Mouse (Mus musculus): Measurements from ENCODE around the gene Wipf2.

Wipf2 gene

GRCm38 (mm10) chr11:98942555-98942922 is 79.1 kb downstream of the Wipf2 start:
- in situ Hi-C loops (cut with MboI, MseI), result loop anchor here (10.0 kb wide), 1 partner anchor 918 kb away; the partner anchor contains the start of genes Cacnb1 and Rpl19

- in situ Hi-C loops (cut with MboI, MseI), result loop anchor here (10.0 kb wide), 1 partner anchor 918 kb away; the partner anchor contains the start of genes Cacnb1 and Rpl19
Observed at GRCm38 (mm10) chr11:98942923-98943641, 79.6 kb downstream of the Wipf2 start.

- in situ Hi-C loops (cut with MboI, MseI), result loop anchor here (10.0 kb wide), 1 partner anchor 919 kb away; the partner anchor contains the start of genes Cacnb1 and Rpl19
Observed at GRCm38 (mm10) chr11:98943741-98944461, 80.5 kb downstream of the Wipf2 start.

- in situ Hi-C loops (cut with MboI, MseI), result loop anchor here (10.0 kb wide), 1 partner anchor 920 kb away; the partner anchor contains the start of genes Cacnb1 and Rpl19
Observed at GRCm38 (mm10) chr11:98944897-98945604, 81.6 kb downstream of the Wipf2 start.

DNA sequence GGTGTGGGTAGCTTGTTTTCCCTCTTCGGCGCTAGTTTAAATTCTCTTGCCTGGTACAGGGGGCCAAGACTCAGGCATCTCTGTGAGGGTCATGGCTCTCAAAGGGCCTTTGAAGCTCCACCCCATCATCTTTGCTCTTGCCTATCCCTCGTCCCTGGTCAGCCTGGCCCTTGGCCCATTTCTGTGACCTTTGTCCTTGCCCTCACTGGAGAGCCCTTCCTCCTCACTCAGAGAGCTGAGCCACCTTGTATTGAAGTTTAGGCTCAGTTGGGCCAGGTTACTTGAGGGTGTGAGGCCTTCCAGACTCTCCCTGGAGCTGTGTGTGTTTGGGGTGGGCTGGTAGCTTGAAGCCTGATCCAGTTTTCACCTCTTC is 82.2 kb downstream of the Wipf2 start:
- in situ Hi-C loops (cut with MboI, MseI), result loop anchor here (10.0 kb wide), 1 partner anchor 921 kb away; the partner anchor contains the start of genes Cacnb1 and Rpl19

DNA sequence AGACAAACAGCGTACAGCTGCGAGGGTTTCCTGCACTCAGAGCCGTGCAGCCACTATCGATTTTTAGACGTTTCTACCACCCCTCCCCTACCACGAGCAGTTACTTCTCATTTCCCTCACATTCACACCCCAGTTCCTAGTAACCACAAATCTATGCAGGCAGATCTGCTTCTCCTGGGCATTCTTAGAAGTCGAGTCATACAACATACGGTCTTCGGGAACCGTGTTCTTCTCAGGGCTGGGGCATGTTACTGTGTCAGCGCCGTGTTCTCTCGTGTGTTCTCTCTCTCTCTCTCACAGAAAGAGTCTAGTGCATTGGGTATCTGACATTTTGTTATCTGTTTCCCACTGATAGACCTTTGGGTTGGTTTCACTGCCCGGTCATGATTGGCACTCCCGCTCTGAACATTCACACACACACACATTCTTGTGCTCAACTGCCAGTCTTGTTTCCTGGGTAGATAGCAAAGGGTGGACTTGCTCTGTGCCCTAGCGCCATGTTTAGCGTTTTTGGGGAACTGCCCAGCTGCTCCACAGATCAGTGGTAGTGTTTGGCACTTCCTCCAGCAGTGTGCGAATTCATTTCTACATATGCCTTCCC is 84.6 kb downstream of the Wipf2 start:
- in situ Hi-C loops (cut with MboI, MseI), result loop anchor here (10.0 kb wide), 1 partner anchor 923 kb away; the partner anchor contains the start of genes Cacnb1 and Rpl19

GRCm38 (mm10) chr11:98949242-98949957 is 86.0 kb downstream of the Wipf2 start:
- in situ Hi-C loops (cut with MboI, MseI), result loop anchor here (10.0 kb wide), 1 partner anchor 925 kb away; the partner anchor contains the start of genes Cacnb1 and Rpl19

DNA sequence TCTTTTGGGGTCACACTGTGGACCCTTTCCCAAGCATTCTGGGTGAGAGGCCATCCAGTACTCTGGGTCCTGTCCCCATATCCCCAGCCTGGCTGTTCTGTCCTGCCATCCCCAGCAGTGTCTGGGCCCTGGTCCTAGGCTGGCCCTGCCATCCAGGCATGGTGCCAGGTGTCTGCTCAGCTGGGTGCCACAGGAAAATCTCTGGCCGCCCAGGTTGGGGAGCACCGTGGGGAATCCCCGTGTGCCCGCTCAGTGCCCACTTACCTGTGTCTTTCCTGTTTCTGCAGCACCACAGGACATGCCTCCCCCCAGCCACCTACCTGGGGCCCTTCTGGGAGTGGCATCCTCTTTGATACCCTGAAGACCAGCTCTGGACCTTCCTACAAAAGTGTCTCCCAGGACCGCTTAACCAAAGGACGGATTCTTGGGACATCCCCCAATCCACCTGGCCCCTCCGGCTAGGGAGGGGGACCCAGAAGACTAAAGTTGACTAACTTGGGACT is 86.6 kb downstream of the Wipf2 start:
- in situ Hi-C loops (cut with MboI, MseI), result loop anchor here (10.0 kb wide), 2 partner anchors 925 to 1825 kb away; partner anchors contain the start of genes Cacnb1 and Rpl19

- in situ Hi-C loops (cut with MboI, MseI), result loop anchor here (10.0 kb wide), 1 partner anchor 1826 kb away; no protein-coding TSS in a partner anchor
Observed at GRCm38 (mm10) chr11:98950484-98950883, 87.0 kb downstream of the Wipf2 start.

DNA sequence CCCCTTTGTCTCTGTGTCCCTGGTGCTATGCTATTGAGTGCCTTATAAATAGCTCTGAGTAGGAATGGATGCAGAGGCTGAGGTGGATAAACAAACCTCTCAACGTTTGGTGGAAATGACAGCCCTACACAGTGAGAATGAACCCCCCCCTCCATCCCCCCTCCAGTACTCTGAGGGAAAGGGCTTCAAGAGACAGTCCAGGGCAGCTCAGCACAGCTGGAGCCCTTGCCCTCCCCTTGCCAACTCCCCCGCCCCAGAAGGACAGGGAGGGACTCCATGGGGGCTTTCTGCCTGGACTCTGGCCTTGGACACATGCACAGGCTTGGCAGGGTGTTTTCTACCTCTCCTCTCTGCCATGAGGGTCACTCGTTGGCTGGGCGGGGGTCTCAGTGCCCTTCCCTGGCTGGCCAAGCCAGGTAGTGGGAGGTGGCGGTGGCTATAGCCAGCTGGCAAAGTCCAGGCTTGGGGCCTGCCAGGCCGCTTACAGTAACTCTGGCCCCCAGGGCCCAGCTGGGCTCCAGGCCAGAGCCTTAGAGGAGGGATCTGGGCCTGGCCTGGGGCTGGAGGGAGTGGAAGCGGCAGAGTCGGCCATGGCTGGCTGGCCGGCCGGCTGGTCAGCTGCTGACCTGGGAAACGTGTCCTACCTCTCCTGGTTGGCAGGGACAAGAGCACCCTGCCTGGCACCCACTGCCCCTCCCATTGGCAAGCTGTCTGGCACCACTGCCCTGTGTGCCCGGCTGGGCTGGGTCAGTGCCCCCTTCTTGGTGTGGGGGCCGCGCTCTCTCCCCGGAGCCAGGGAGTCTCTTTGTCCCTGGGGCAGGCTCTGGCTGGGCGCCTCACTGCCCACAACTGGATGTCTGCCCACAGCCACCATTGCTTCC is 87.8 kb downstream of the Wipf2 start:
- in situ Hi-C loops (cut with MboI, MseI), result loop anchor here (10.0 kb wide), 1 partner anchor 1826 kb away; no protein-coding TSS in a partner anchor

GRCm38 (mm10) chr11:98952111-98952510 is 88.7 kb downstream of the Wipf2 start:
- in situ Hi-C loops (cut with MboI, MseI), result loop anchor here (10.0 kb wide), 1 partner anchor 1827 kb away; no protein-coding TSS in a partner anchor

GRCm38 (mm10) chr11:98952736-98953135 is 89.3 kb downstream of the Wipf2 start:
- in situ Hi-C loops (cut with MboI, MseI), result loop anchor here (10.0 kb wide), 1 partner anchor 1828 kb away; no protein-coding TSS in a partner anchor

- in situ Hi-C loops (cut with MboI, MseI), result loop anchor here (10.0 kb wide), 1 partner anchor 1829 kb away; no protein-coding TSS in a partner anchor
Observed at GRCm38 (mm10) chr11:98953361-98953760, 89.9 kb downstream of the Wipf2 start.

DNA sequence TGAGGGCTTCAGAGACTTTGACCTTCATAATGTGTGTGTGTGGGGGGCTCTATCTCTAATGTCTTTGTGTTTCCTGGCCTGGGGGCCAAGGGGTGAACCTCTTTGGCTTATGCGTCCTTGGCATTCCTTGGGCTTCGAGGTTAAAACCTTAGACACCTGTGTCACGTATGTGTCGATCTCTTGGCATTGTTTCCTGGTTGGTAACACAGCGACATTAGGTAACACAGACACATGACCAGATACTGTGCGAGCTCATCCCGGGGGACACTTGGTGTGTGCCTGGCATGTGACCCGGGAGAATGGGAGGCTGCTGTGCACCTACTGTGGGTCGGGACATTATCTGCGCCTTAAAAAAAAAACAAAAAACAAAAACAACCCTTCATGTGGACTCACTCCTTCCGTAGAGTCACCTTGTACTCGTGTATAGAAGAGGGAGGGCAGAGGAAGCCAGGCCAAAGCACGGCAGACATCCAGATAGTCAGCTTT is 90.4 kb downstream of the Wipf2 start:
- in situ Hi-C loops (cut with MboI, MseI), result loop anchor here (10.0 kb wide), 1 partner anchor 1829 kb away; no protein-coding TSS in a partner anchor

GRCm38 (mm10) chr11:98954373-98954772 is 90.9 kb downstream of the Wipf2 start:
- in situ Hi-C loops (cut with MboI, MseI), result loop anchor here (10.0 kb wide), 1 partner anchor 1830 kb away; no protein-coding TSS in a partner anchor
